In the genomic region with DNA sequence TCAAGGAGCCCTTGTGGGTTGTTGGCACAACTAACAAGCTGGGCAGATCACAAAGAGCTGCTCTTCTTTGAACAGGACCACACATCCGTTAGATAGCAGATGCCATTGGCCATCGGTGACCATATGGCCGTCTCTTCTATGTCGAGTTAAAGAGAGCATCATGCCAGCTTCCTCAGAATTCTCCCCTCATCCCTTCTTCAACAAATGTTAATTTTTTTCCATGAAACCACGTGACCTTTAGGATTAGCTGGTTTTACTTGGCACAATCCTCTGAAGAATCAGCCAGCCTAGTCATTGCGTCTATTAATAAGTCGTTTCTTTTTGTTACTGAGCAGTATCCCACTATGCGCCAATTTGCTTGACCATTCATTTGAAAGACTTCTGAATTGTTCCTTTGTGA, we compare ENCODE assay signal across 23 mouse cellular contexts.
DNase-seq lines count a peak whose midpoint lies in the region; ATAC-seq lines count a peak whose summit lies in the region.
"Had no signal": no experiment of that assay in that cellular context is flagged by ENCODE, and none has a peak within 500 bp of the region (broad histone marks: within the 10 kb centered on the region; RNA-seq: fewer than 3 reads in every experiment).

No protein-coding gene starts in this region.

- no peaks in the 10 kb centered on the region for H3K4me1 ChIP-seq in liver, embryonic 12.5 days
- H3K4me1 ChIP-seq: heart, embryonic 15.5 days; intestine, embryonic 15.5 days; limb, embryonic 13.5 days; liver, embryonic 15.5 days; midbrain, embryonic 12.5 days; neural tube, embryonic 15.5 days; stomach, embryonic 15.5 days had no signal

- peak; percentile 9 for DNase-seq in cerebellum, adult 9-10 months
- DNase-seq in cerebellum, adult 8-10 months, result no peak
- DNase-seq in layer of hippocampus, adult 9-11 months, result peak; percentile 13
- no peak for DNase-seq in layer of hippocampus, postnatal 25 days (ENCODE audit: extremely low spot score in 1 of 2, low spot score in 1 of 2)
- peak; percentile 69 to 78 for DNase-seq in cerebellum, postnatal 10 days
- peak; percentile 30 for DNase-seq in retina, embryonic 14.5 days (ENCODE audit: low spot score)
- DNase-seq in adrenal gland, adult (ENCODE audit: inconsistent age in 2 of 2, low spot score in 1 of 2), result no peak
- DNase-seq: adrenal gland, postnatal 25 days; gastrocnemius, postnatal 25 days; heart, adult 2 months; kidney, postnatal 36 days; right cerebral cortex, postnatal 25 days; thymus, adult 18-20 months; thymus, postnatal 4 days had no signal

- no peak overlapping the region for H3K9ac ChIP-seq in liver, embryonic 12.5 days
- H3K9ac ChIP-seq: heart, embryonic 15.5 days; intestine, embryonic 15.5 days; limb, embryonic 13.5 days; liver, embryonic 15.5 days; midbrain, embryonic 12.5 days; neural tube, embryonic 15.5 days; stomach, embryonic 15.5 days had no signal

- H3K27ac ChIP-seq in liver, embryonic 12.5 days, result no peak overlapping the region
- H3K27ac ChIP-seq: heart, adult 2 months; heart, embryonic 15.5 days; intestine, embryonic 15.5 days; limb, embryonic 13.5 days; liver, embryonic 15.5 days; midbrain, embryonic 12.5 days; neural tube, embryonic 15.5 days; stomach, embryonic 15.5 days had no signal

- H3K4me2 ChIP-seq in liver, embryonic 12.5 days, result no peak overlapping the region
- H3K4me2 ChIP-seq: heart, embryonic 15.5 days; intestine, embryonic 15.5 days; limb, embryonic 13.5 days; liver, embryonic 15.5 days; midbrain, embryonic 12.5 days; neural tube, embryonic 15.5 days; stomach, embryonic 15.5 days had no signal

- H3K27me3 ChIP-seq in liver, embryonic 12.5 days (replicated peaks), result no peaks in the 10 kb centered on the region
- H3K27me3 ChIP-seq: CH12.LX; heart, embryonic 15.5 days; intestine, embryonic 15.5 days; limb, embryonic 13.5 days; liver, embryonic 15.5 days; midbrain, embryonic 12.5 days; neural tube, embryonic 15.5 days; stomach, embryonic 15.5 days had no signal

- ATAC-seq in liver, embryonic 12.5 days, result no peak
- ATAC-seq: intestine, embryonic 15.5 days had no signal

- H3K4me3 ChIP-seq in liver, embryonic 12.5 days, result no peak overlapping the region
- H3K4me3 ChIP-seq: heart, adult 2 months; heart, embryonic 15.5 days; intestine, embryonic 15.5 days; limb, embryonic 13.5 days; liver, embryonic 15.5 days; midbrain, embryonic 12.5 days; neural tube, embryonic 15.5 days; stomach, embryonic 15.5 days had no signal

- no peaks in the 10 kb centered on the region for H3K36me3 ChIP-seq in liver, embryonic 12.5 days
- H3K36me3 ChIP-seq: heart, embryonic 15.5 days; intestine, embryonic 15.5 days; limb, embryonic 13.5 days; liver, embryonic 15.5 days; midbrain, embryonic 12.5 days; neural tube, embryonic 15.5 days; stomach, embryonic 15.5 days had no signal

- 76% methylated on average over 8 of the region's 8 CpGs for WGBS in liver, embryonic 12.5 days (ENCODE audit: insufficient replicate concordance)

- H3K9me3 ChIP-seq in liver, embryonic 12.5 days (replicated peaks), result no peaks in the 10 kb centered on the region
- H3K9me3 ChIP-seq: heart, embryonic 15.5 days; intestine, embryonic 15.5 days; limb, embryonic 13.5 days; liver, embryonic 15.5 days; midbrain, embryonic 12.5 days; neural tube, embryonic 15.5 days; stomach, embryonic 15.5 days had no signal

Comparison
In these comparisons a context has a peak if more than half of its experiments do, and no peak if none do; other contexts are left out.
1. DNase-seq: peak in cerebellum, adult 9-10 months (single experiment), layer of hippocampus, adult 9-11 months (single experiment), cerebellum, postnatal 10 days (2 of 2) and retina, embryonic 14.5 days (single experiment); none in cerebellum, adult 8-10 months (single experiment), layer of hippocampus, postnatal 25 days (0 of 2) and adrenal gland, adult (0 of 2).